Mouse (Mus musculus) left cerebral cortex, postnatal 14 days (tissue): ENCODE measurements around the gene Iqce. TPM values are rescaled to one million over a fixed set of nuclear protein-coding genes. Genes with fewer than 3 reads are reported as not detected.

Experiments used
- DNase-seq, 2 experiments: peaks; one replicate each; pipeline ENCODE4 v3.0.0; 2021 to 2022; ENCODE audit warnings: low spot score in 2 of 2, mixed read lengths in 1 of 2
- intact Hi-C: fragments of 180-260 bp; cut with DNase I; formaldehyde crosslinking; loops from one replicate; pipeline ENCODE4 v1.15.1; 2025
- total RNA-seq, 2 experiments: library from RNA; stranded (reverse); gene quantifications; 2 replicates each; pipeline ENCODE4 v1.2.3; 2021

Gene Iqce
- total RNA-seq, 2 experiments from 2014 or later = 49.0 to 63.8 TPM

DNA sequence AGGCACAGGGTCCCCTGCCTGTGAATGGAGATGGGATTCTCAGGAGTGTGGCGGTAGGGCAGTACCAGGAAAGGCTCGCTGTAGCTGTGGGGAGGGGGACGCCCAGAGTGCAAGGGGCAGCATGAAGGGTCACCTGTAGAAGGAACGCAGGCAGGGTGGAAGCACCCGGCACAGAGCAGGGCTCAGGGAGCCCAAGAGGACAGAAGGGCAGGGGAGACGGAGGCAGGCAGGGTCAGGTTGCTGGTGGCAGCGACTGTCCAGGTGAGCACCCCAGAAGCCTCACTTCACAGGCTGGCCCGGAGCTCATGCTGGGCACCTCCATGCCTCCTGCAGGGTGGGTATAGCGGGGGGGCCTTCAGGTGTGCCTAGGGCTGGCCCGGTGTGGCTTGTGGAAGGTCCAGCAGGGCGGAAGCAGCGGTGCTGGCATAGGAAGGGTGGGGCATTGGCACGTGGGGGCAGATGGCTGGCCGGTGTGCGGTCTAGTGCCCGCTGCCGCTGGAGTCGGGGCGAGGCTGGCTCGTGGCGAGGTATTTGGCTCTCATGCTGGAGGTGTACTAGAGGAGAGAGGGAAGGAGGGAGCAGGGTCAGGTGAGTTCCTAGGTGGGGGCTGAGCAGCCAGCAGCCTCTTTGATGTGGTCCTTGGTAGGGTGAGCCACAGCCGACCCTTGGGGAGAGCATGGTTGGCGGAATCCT is 79.1 kb downstream of the Iqce start:
- DNase-seq = no peak
- intact Hi-C loops = no loop called here

DNA sequence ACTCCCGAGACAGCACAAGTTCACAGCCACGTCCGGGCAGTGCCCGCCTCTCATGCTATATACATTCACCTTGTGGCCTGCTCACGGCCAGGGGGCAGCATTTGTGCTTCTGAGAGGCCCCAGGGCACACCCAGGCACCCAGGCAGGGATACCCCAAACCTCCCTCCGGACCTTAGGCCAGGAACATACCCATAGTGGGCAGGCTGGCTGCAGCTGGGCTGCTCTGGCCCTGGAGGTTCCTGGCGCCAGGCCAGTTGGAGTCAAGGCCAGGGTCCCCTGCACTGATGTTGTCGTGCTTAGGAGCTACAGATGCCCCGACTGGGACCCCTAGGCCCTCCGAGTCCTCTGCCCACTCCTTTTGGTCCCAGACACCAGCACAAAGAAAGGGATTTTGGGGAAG is 80.7 kb downstream of the Iqce start:
- no peak for DNase-seq
- intact Hi-C loops = no loop called here

DNA sequence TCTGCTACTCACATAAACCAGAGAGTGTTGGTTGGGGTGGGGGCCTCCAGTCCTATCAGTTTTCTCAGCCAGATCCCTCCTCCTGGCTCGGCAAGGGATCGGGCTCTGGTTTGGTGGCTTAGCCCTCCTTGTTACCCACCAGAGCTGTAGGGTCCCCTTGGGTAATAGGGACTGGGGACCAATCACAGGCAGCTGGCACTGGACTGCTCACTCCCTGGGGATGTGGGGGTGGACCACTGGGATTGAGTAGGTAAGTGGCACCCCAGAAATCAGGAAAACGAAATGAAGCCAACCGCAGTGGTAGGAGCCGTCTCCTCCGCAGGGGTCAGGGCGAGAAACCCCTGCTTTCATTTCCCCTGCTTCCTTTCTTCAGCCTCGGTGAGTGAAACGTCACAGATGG is 81.1 kb downstream of the Iqce start:
- intact Hi-C loops = no loop called here
- DNase-seq = no peak

DNA sequence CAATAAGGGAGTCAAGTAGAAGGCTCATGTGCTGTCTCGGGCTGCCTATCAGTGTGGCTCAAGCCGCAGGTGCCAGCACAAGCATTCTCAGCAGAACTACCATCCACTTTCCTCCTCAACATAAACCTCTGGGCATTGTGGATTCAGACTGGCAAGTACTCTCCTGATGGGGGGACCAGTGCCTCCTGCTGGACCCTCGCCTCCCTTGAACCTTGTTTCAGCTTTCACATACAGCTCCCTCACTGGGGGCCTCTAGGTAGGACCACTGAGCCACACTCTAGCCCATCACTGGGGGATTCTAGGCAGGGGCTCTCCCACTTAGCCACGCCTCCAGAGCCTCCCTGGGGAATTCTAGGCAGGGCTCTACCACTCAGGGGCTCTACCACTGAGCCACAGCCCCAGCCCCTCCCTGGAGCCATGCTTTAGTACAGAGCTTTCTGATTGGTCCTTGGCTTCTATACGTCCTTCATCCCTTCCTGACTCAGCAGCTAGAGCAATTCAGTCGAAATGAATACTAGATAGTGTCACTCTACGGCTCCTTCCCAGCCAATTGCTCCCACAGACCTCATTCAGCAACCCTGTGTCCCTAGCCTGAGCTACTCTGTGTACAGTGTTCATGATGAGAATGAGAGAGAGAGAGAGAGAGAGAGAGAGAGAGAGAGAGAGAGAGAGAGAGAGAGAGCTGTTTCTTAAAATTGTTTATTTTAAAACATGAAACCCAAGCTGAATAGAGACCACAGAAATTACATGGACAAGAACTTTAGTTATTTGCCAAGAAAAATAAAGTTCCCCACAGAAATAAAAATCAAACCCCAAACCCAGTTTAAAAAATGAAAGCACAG is 82.1 kb downstream of the Iqce start:
- DNase-seq = no peak
- intact Hi-C loops = loop anchor here (1.0 to 5.0 kb wide), 2 partner anchors 62 to 80 kb away; no protein-coding TSS in a partner anchor

DNA sequence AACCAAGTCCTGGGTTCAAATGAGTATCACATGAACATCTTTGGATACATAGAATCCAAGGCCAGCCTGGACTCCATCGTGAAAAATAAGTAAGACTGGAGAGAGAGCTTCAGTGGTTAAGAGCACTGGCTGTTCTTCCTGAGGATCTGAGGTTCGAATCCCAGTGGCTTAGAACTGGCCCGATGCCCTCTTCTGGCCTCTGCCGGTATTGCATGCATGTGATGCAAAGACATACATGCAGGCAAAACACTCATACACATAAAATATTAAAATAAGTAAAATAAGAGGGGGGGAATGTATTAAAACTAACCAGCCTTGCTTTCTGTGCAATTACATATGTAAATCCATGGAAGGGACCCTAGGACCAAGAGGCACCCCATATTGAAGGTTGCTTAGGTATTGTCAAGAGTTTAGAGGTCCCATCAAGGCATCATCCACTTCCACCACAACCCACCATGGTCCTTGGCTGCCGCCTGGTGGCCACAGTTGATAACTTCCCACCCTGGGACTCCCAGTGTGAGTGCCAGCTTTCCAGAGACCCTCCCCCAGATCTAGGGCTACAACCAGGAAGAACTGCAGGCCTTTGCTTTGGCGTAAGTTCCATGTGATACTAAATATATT is 82.9 kb downstream of the Iqce start:
- DNase-seq = peak; percentile 78 to 79

DNA sequence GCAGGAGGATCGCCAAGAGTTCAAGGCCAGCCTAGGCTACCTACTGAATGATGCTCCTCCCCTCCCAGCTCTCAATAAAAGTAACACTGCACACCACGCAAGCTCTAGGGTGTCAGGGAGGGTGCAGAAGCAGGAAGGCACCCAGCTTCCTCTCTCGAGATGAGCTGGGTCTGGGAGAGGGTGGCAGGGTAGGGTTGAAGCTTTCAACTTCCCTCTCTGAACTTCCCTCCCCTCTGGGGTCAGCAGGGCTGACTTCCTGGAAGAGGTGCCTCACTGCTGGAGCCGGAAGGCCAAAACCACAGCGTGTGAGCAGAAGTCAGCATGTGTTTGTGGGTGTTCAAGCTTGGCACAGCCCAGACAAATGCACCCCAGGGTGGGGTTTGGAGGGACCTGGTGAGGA is 84.5 kb downstream of the Iqce start:
- no peak for DNase-seq
- intact Hi-C loops = loop anchor here (5.0 kb wide), 1 partner anchor 65 kb away; no protein-coding TSS in a partner anchor

More for the DNA sequence above, 82.9 kb downstream of the Iqce start:
- intact Hi-C loops = loop anchor here (1.0 to 5.0 kb wide), 2 partner anchors 63 to 79 kb away; no protein-coding TSS in a partner anchor

DNA sequence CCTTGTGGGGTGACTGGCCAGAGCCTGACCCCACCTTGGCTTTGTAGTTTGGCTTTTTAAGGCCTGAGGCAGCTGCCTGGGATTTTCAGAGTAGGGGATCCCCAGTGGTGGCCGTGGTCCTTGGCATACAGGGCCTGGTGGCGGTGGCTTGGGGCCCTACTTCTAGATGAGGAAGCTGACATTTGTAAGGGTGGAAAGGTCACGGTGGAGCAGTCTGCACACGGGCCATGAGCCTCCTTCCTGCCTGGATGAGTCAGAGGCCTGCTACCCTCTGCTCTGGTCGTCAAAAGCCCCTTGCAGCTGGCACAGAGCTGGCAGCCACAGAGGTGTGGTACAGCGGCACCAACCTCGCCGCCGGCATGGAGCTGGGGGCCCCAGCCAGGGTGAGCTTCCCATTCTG is 85.5 kb downstream of the Iqce start:
- DNase-seq = no peak
- intact Hi-C loops = loop anchor here (5.0 kb wide), 1 partner anchor 66 kb away; no protein-coding TSS in a partner anchor

DNA sequence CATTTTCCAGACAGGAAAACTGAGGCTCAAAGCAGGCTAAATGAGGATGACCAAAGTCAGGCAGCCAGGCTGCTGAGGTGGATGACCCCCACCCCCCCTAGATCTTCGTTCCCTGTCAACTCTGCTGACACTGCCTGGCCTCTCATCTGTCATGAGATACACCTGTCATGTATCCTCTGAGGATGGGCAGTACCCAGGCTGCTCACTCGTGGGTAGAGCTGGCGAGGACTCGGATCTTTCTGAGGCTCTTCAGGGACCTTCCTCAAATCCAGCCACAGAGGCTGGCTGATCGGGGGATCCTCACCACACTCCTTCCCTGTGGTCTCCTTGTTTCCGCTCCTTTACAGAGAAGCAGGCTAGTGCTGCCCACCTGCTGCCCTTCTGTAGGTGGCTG is 86.1 kb downstream of the Iqce start:
- DNase-seq = no peak
- intact Hi-C loops = loop anchor here (5.0 kb wide), 1 partner anchor 66 kb away; no protein-coding TSS in a partner anchor

DNA sequence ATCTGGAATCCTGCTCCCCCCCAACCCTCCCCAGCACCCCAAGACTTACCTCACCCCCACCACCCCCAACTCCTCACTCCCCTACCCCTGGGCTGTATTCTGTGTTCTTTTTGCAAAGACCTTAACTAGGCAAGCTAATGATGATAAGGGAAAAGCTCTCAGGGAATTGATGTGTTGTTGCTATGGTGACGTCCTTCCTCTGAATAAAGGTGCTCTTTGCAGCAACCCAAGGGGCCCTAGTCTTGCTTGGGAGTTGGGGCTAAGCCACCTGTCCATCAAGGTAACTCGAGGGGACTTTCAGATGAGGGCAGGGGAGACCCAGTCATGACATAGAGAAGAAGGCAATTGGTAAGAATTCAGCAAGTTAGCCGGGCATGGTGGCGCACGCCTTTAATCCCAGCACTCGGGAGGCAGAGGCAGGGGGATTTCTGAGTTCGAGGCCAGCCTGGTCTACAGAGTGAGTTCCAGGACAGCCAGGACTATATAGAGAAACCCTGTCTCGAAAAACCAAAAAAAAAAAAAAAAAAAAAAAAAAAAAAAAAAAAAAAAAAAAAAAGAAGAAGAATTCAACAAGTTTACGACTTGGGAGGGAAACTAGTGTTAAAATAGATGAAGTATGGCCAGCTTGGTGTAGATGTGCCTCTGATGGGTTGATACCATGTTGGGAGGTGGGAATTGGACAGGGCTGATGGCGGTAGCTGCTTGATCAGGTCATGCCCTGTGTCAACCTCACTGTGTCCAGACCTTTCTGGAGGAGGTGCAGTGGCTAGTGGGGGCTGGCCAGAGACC is 86.7 kb downstream of the Iqce start:
- DNase-seq = no peak
- intact Hi-C loops = loop anchor here (5.0 kb wide), 1 partner anchor 67 kb away; no protein-coding TSS in a partner anchor

DNA sequence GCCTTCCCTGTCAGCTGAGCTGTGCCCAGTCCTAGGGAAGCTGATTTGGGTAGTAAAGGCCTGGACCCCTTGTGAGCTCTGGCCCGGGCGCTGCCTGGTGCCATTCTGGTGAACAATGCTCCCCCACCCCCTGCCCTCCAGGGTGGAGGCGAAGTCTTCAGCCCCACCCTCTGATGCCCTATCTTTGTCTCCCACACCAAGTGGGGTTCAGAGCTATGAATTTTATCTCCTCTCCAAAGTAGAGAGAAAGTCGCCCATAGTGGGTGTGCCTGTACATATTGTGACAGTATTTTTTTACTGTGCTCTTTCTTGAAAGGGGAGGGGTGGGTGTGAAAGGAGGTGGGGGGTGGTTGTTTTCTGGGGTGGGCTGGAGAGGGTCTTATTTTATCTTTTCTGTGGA is 87.3 kb downstream of the Iqce start:
- DNase-seq = no peak
- intact Hi-C loops = loop anchor here (5.0 kb wide), 1 partner anchor 67 kb away; no protein-coding TSS in a partner anchor

DNA sequence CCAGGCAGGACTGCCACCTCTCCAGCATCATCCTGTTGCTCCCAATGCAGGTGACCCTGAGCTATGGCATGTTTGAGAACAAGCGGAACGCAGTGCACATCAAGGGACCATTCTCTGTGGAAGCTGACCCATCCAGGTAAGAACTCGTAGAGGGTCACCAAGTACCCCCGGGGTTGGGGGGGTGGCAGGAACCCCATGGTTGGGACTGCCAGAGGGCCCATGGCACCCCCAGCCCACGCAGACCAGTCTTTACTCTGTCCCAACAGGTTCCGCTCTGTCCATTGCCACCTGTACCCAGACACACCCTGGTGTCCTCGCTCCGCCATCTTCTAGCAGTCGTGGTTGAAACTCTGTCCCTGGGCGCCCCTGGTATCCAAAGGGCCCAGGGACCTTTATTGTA is 88.0 kb downstream of the Iqce start:
- no peak for DNase-seq
- intact Hi-C loops = no loop called here

DNA sequence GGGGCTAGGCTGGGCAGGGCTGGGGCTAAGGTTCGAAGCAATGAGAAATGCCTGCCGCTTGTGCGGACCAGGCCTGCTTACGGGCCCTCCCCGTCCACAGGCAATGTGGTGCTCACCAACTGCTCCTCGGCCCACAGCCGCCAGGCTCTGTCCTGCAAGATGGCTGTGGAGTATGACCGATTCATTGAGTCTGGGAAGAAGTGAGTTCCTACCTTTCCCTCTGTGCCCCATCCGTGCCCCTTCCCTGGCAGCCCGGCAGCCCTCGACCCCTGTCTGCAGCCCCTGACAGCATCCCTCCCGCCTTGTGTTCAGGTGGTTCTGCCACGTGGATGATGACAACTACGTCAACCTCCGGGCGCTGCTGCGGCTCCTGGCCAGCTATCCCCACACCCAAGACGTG is 90.0 kb downstream of the Iqce start:
- intact Hi-C loops = no loop called here

More for the DNA sequence above, 90.0 kb downstream of the Iqce start:
- no peak for DNase-seq

Other genes starting within 250 kb of the Iqce start
- gene Chst12, start 196.8 kb downstream of the Iqce start, total RNA-seq = 10 to 100 TPM; 19.7 to 19.8 TPM
- not detected for gene Grifin, start 137.3 kb downstream of the Iqce start, total RNA-seq
- 10 to 100 TPM; 18.8 to 28.4 TPM for gene Lfng, start 95.1 kb downstream of the Iqce start, total RNA-seq
- 100 to 1,000 TPM; 342 to 349 TPM for gene Ttyh3, start 53.3 kb downstream of the Iqce start, total RNA-seq
- 10 to 100 TPM; 24.8 to 27.4 TPM for gene Brat1, start 2.6 kb upstream of the Iqce start, total RNA-seq
- 10 to 100 TPM; 17.4 to 20.5 TPM for gene Amz1, start 21.7 kb upstream of the Iqce start, total RNA-seq
- 10 to 100 TPM; 68.1 to 73.8 TPM for gene Gna12, start 128.1 kb upstream of the Iqce start, total RNA-seq